Mouse (Mus musculus) embryo, embryonic 9.5 days (tissue): ENCODE data around the gene Ucp3.
"Not testable (repeated sequence)": the region's sequence is repeated elsewhere in the genome, so short reads cannot be mapped to it uniquely, and the experiment has no call there.

Source experiments
- DNase-seq: peaks from one replicate; pipeline ENCODE4 v3.0.0-alpha.2; 2017; ENCODE audit errors: extremely low spot score

Gene Ucp3

DNA sequence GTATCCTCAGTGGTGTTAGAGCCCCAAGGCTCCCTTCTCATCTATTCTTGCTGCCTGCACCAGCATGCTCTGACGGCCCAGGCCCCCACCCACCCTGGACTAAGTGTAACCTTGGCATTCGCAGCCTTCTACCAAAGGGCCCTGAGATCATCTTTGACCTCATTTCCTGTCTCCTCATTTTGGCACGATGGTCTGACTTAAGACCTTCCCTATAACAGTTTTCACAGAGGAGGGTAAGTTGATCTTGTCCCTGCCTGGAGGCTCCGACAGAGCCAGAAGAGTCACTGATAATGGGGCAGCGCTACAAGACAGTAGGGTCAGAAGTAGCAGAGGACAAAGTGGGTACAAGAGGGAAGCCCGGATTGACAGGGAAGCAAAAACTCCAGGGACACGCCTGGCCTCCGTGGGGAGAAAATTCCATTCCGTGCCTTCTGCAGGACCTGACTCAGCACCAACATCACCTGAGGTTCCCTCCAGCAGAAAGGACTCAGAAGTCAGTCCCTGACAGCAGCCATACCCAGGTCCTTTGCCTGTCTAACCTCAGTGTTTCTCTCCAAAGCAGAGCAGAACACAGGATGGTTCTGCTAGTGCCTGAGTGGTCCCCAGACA lies 1.2 kb downstream of the Ucp3 start:
- no peak for DNase-seq

DNA sequence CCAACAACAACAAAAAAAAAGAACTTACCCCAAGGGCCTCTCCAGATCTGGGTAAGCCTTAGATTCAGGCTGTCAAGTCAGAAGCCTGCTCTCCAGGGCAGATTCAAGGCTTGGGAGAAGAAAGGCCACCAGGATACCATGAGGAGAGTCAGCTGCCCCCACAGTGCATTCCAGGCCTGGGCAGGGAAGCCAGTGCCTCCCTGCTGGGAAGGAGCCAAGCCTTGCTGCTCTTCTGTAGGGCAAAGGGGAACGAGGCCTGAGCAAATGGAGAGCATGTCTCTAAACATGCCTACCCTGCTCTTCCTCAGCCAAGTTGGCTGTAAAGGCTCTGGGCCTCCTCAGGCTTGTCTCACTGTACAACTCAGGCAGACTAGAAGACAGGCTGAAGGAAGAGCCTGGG lies 1.9 kb downstream of the Ucp3 start:
- DNase-seq = no peak

DNA sequence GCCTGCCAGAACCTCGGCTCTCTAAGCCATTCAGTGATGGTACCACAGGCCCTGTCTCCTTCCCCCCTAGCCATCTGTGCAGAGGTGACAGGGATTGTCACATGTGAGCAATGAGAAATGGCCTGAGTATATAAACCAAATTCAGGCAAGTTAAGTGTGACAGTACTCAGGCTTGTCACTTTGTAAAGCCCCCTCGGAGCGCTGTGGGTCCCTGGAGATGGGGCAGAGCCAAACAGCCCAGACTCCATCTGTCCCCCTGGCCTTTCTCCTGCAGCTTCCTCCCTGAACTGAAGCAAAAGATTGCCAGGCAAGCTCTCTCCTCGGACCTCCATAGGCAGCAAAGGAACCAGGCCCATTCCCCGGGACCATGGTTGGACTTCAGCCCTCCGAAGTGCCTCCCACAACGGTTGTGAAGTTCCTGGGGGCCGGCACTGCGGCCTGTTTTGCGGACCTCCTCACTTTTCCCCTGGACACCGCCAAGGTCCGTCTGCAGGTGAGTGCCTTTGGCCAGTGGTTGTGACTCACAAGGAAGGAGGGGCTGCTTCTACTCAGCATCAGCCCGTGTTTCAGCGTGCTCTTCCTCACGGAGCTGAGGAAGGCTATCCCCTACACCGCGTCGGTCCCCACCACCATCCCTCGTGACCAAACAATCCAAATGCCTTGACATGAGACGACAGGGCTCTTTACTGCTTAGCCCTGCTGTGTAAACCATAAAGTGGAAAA lies 6.5 kb downstream of the Ucp3 start:
- DNase-seq = no peak

DNA sequence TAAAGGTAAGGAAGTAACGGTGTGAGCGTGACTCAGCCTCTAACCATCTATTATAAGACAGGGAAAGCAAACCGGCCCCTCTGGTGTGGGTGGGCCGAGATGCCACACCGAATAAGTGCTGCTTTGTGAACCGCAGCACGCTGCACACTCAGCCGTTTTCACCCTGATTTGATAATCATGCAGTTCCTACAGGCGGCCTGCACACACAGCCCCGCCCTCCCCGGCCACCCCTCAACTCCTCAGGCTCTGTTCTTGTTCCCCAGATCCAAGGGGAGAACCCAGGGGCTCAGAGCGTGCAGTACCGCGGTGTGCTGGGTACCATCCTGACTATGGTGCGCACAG lies 7.0 kb downstream of the Ucp3 start:
- no peak for DNase-seq

DNA sequence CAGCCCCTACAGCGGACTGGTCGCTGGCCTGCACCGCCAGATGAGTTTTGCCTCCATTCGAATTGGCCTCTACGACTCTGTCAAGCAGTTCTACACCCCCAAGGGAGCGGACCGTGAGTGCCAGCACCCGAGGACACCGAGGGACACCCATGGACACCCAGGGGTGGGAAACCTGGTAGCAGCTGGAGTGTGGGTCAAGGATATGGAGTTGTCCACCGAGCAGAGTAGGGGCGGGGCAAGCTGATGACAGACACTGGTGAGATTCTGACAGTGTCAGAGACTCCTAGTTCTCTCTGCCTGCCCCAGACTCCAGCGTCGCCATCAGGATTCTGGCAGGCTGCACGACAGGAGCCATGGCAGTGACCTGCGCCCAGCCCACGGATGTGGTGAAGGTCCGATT lies 7.4 kb downstream of the Ucp3 start:
- DNase-seq = no peak

DNA sequence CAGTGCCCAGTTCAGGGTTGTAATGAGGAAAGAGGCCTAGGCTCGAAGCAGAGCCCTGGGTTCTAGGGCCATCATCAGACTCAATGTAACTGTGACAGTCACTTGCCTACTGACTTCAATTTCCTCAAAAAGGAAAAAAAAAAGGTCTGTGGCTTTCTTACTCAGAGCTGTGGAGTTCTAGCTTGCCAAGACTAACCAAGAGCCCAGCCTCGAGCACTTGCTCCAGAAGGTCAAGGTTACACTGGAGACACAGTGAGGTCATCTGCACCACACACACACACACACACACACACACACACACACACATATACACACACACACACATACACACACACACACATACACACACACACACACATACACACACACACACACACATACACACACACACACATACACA lies 9.3 kb downstream of the Ucp3 start:
- not testable (repeated sequence) for DNase-seq

DNA sequence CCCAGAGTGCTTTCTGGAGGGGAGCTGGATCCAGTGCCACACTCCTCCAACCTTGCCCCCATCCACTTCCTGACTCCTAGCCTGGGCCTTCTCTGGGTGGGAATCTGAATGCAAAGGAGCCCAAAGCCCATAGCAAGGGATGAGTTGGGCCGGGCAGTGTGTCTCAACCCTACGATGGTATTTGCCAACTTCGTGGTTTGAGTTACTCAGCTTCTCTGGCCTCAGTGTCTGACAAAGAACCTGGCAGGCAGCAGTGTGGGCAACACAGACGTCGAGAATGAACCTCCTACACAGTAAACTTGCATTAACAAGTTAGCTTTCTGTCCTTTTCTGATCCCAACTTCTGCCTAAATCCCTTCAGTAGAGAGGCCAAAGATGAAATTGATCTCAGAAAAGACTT lies 11.7 kb downstream of the Ucp3 start:
- DNase-seq = no peak

DNA sequence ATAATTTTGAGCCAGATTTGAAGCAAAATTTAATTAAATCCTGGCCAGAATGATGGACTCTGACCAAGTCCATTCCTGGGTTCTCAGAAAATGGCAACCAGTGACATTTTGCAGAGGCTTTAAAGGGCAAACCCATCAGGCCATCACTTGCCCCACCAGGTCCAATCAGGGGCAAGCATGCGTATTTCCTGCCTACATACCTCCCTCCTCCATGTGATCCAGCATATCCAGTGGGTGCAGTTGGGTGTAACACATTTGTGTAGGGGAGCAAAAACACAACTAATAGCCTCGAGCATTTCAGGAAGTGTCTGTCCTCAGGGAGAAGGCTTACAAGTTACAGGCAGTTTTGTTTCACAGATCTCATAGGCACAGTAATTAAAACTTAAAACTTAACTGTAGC lies 14.5 kb downstream of the Ucp3 start:
- DNase-seq = no peak

DNA sequence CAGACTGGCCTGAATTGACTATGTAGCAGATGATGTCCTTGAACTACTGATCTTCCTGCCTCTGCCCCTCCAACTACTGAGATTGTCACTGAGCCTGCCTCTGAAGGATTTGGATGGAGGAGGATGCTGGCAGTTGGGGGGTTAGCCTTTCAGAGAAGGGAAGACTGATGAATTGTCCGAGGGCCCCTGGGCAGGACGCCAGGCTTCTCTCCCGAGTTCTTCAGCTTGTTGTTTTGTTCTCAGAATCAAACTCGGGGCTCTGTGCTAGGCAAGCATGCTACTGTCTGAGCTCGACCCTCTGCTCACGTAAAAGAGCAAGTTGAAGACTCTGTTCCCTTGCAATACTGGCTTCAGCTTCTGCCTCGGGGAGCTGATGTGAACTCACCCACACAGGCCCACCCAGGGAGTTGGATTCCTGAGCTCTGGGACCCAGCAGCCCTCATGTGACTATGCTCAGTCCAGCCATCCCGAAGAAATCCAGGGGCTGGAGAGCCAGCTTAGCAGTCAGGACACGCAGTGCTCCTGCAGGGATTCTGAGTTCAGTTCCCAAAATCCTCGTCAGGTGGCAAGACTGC lies 15.8 kb downstream of the Ucp3 start:
- DNase-seq = no peak

DNA sequence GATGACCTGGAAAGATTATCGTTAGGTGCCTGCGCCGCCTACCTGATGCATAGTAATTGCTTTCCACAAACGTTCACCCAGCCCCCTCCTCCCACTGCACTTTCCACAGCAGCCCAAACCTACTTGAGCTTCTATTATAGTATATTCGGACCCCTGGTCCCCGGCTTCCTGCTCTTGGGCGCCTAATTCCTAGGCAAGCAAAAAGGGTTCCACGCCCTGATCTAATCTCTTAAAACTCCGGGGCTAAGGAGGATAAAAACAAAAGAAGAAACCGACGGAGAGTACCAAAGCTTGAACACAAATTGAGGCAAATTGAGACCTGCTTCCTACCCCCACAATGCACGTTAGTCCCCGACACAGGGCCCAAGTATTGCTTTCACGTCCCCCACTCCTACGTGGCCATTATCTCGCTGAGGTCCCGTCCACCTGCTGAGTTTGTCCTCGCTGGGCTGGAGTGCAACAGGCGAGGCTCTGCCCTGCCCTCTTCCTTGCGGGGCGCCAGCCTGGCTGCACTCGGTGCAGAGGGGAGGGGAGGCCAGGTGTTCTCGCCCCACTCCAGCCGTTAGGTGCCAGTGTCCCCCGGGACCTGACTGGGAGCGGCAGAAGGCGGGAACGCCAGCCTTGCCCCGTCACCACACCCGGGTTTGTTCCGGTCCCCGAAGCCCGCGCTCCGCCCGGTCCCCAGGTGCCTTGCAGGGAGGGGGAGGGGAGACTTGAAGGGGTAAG lies 19.8 kb downstream of the Ucp3 start:
- no peak for DNase-seq

DNA sequence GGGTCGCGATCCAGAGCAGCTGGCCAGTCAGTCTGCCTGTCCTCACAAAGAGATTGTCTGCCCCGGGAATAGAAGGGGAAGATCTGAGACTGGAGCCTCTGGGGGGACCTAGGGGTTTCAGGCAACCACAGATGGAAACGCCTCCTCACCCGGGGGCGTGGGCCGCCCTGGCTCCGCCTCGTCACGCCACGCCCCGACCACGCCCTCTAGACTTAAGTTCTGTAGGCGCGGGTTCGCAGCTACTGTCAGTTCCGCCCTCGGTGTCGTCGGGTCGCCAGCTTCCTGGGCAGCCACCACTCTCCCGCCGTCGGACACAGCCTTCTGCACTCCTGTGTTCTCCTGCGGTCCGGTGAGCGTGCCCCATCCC lies 20.3 kb downstream of the Ucp3 start, which contains the start of gene Ucp2:
Gene Ucp2 (plus strand): TSS at position 221 of the 367 bp plus-strand sequence.
- peak; percentile 81 for DNase-seq

DNA sequence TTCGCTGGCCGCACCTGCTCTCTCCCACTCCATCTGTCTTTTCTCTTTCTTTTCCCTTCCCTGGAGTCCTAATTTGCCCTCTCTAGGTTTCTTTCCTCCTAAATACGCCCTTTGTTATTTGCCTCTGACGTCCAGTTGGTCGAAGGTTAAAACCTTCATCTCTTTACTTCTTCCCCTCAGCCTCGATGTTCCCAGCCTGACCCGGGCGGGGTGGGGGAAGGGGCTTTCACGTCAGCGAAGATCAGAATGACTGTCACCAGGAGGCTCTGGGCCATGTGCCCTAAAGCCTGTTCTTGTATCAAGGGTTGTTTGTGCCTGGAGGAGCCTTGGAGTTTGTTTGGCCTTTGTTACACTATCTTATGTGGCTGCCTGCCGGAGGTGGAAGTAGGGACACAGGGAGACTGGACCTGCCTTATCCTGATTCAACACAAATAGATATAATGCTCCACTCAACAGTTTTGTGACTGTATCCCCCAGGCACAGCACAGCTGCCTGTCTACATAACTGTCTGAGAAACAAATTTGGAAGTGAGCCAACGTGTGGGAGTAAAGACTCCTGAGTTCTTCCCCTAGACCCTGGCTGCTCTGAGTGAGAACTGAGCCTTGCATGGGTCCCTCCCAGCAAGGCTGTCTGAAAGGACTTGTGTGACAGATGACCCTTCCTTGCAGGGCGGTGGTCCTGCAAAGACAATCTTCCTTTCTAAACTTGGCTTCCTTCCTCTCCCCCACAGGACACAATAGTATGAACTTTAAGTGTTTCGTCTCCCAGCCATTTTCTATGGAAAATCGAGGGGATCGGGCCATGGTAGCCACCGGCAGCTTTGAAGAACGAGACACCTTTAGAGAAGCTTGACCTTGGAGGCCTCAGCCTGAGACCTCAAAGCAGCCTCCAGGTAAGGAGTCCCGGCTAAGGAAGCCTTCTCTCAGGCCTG lies 21.0 kb downstream of the Ucp3 start:
- peak; percentile 38 for DNase-seq

DNA sequence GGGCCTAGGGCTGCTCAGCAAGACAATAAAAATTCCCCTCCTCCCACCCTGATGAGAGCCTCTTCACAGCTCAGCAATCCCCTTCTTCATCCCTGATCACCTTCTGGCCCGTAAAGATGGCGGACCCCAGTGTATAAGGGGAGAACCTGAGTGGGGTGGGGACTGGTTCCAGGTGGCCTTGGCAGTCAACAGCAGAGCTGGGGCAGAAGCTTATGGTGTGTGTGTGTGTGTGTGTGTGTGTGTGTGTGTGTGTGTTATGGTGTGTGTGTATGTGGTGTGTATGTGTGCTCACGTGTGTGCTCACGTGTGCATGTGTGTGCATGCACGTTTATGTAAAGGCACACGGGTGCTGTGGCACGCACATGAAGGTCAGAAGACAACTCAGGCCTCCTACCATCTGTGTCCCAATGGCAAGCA lies 21.6 kb downstream of the Ucp3 start:
- no peak for DNase-seq

DNA sequence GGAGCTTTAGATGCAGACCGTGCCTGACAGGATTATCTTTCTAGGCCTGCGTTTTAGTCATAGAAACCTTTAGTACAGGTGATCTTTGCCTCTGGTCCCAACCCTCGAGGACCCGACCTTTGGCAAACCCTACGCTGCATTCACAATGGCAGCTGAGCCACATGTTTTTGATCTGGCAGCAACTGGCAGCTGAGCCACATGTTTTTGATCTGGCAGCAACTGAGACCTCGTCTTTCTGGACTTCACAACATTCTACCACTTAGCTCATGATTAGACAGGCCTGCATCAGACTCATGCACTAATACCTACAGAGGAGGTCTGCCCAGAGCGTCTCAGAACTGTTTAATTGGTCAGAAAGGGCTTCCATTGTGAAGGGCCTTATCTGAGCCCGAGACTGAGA lies 22.3 kb downstream of the Ucp3 start:
- DNase-seq = peak; percentile 27

DNA sequence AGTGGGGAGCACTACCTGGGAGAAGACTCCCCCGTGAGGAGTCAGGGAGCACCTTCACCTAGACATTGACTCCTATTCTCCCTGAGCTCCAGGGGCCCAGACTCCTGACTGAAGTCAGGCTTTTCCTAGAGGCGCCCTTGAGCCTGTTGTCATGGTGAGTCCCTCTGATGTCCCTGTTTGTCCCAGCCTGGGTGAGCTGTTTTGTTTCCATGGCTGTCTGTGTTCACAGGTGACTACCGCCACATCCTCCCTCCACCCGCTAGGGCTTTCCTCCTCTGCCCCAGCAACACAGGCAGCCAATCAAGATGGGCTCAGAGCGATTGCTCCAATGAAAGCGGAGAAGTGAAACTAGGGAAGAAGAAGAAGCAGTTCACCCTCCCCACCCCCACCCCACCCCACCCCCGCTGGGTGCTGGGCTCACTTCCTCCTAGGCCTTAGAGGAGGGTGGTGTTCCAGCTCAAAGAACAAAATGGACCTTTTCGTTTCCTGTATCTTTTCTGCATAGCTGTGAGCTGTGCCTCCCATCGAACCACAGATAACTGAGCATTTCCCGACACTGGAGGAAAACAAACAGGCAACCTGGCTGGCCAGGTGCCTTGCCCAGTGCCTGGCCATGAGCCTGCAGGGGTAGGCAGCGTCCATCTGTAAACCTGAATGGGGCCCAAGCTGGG lies 22.9 kb downstream of the Ucp3 start:
- peak; percentile 59 for DNase-seq

DNA sequence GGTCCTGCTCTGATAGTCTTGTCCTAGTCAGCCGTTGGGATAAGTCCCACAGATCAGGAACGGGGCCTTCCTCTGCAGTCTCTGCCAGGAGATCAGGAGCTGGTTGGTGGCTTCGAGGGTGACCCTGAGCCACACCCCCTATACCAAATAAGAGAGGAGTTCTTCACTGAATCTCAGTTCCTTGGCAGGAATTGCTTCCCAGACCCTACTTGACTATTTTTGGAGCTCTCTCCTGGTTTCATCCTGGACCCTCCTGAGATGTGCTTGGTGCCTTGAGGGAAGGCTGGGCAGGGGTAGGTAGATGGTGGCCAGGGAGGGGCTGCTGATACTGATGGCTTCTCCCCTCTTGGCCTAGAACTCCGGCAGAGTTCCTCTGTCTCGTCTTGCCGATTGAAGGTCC lies 23.6 kb downstream of the Ucp3 start:
- no peak for DNase-seq

DNA sequence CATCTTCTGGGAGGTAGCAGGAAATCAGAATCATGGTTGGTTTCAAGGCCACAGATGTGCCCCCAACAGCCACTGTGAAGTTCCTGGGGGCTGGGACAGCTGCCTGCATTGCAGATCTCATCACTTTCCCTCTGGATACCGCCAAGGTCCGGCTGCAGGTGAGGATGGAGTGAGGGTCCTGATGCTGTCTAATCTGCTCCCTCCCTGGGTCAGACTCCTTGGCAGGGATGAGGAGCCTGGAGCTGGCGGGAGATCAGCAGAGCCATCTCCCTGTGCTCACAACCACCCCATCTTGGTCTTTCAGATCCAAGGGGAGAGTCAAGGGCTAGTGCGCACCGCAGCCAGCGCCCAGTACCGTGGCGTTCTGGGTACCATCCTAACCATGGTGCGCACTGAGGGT lies 24.0 kb downstream of the Ucp3 start:
- DNase-seq = no peak

DNA sequence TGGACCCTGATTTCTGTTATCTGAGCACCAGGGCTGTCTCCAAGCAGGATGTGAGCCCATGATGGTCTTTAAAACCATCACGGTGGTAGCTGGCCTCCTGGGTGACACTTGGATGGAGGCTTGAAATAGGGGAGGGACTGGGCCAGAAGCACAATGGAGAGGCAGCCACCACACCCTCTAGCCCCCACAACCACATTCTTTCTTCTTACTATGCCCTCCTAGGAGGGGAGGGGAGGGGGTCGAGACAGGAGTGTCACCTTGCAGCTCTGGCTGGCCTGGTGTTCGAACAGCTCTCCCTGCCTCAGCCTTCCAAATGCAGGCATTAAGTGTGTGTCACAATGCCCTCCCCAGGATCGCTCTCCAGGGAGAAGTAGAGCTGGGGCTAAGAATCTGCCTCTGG lies 24.6 kb downstream of the Ucp3 start:
- DNase-seq = no peak

DNA sequence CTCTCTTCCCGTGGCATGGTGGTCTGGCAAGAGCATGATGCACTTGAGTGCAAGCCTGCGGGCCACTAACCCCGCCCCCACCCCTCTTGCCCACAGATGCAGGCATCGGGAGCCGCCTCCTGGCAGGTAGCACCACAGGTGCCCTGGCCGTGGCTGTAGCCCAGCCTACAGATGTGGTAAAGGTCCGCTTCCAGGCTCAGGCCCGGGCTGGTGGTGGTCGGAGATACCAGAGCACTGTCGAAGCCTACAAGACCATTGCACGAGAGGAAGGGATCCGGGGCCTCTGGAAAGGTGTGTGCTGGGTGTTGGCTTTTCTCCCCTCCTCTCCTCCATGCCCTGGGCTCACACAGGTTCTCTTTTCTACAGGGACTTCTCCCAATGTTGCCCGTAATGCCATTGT lies 25.2 kb downstream of the Ucp3 start:
- DNase-seq = no peak

DNA sequence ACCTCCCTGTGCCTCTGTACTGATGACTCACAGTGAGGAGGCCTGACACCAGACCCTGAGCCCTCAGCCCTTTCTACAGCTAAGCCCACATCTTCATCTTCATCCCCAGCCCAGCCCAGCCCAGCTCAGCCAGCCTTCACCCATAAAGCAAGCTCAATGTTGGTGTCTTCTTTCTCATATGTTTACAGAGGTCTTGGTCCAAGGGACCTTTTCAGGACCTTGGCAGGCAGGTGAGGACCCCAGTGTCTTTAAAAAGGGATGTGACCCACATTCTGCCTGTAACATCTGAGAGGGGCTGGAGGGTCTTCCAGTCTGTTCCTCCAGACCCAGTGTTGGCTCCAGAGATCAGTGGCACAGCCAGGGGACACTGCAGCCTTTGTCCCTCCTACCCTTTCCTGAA lies 26.7 kb downstream of the Ucp3 start:
- no peak for DNase-seq

DNA sequence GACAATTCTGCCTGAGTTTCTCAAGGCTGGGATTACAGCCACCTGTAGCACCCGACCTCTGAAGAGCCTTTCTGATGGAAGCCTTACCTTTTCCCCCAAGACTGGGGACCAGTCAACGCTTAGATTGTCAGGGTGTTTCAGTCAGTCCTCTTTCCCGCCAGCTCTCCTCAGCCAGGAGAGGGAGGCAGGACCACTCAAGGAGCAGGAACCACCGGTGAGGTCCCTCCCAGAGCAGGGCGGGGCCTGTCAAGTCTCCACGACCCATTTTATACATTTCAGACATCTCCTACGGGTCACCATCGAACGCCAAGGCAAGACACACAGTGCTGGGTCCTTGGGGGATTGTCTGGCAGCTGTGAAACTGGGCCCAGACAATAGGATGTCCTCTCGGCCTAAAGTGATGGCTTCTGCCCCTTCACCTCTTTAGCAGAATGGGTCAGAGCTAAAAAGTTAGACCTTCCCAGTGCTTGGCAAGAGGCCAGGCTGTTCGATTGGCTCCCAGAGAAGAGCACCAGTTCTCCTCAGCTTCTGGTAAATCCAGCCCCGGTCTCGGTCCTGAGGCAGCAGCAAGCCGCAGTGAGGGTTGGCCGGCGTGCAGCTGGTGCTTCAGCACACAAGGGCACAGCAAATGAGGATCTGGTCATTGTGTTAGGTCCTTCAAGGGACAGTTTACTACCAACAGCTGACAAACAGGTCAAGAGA lies 27.6 kb downstream of the Ucp3 start:
- DNase-seq = no peak
